17 mouse cellular contexts compared by ENCODE assay signal in genomic region chr16:49873918-49874317, GRCm38 (mm10).
"Had no signal": no experiment of that assay in that cellular context is flagged by ENCODE, and none has a peak within 500 bp of the region (broad histone marks: within the 10 kb centered on the region; RNA-seq: fewer than 3 reads in every experiment).

No protein-coding gene starts in this region.

- H3K4me2 ChIP-seq: limb, embryonic 15.5 days; midbrain, embryonic 11.5 days; midbrain, embryonic 15.5 days; neural tube, embryonic 13.5 days had no signal

- H3K9me3 ChIP-seq: limb, embryonic 15.5 days; liver, embryonic 15.5 days; midbrain, embryonic 15.5 days; neural tube, embryonic 13.5 days had no signal

- H3K9ac ChIP-seq: limb, embryonic 15.5 days; liver, embryonic 15.5 days; midbrain, embryonic 15.5 days; neural tube, embryonic 13.5 days had no signal

- DNase-seq: kidney, adult 8-10 months; kidney, postnatal 36 days; layer of hippocampus, adult 9-11 months; layer of hippocampus, postnatal 36 days; retina, postnatal 1 day; right cerebral cortex, postnatal 4 days; spleen, adult 18-20 months; thymus, adult 18-20 months; thymus, postnatal 14 days had no signal

- H3K36me3 ChIP-seq: midbrain, embryonic 15.5 days had no signal

- ATAC-seq: hindbrain, embryonic 16.5 days; inflammation-experienced regulatory T-cells, adult 6 months; midbrain, embryonic 15.5 days had no signal

- H3K4me1 ChIP-seq: limb, embryonic 15.5 days; midbrain, embryonic 15.5 days; neural tube, embryonic 13.5 days had no signal

- H3K27ac ChIP-seq: kidney, postnatal 0 days; limb, embryonic 15.5 days; liver, embryonic 15.5 days; midbrain, embryonic 15.5 days; neural tube, embryonic 13.5 days had no signal

- H3K27me3 ChIP-seq: limb, embryonic 15.5 days; liver, embryonic 15.5 days; midbrain, embryonic 15.5 days; neural tube, embryonic 13.5 days had no signal

- H3K4me3 ChIP-seq: limb, embryonic 15.5 days; liver, embryonic 15.5 days; midbrain, embryonic 15.5 days; neural tube, embryonic 13.5 days had no signal
